Mouse (Mus musculus) liver, embryonic 14.5 days (tissue): ENCODE measurements around the gene Sgk2.

Experiments
- CTCF ChIP-seq: IDR thresholded peaks from 2 replicates; pipeline ENCODE4 v1.5.1; 2016; ENCODE audit warnings: antibody characterized with exemption, low read depth, control low read depth
- EP300 ChIP-seq: IDR thresholded peaks from 2 replicates; pipeline ENCODE4 v1.6.1; 2016; ENCODE audit warnings: antibody characterized with exemption, low read depth

DNA sequence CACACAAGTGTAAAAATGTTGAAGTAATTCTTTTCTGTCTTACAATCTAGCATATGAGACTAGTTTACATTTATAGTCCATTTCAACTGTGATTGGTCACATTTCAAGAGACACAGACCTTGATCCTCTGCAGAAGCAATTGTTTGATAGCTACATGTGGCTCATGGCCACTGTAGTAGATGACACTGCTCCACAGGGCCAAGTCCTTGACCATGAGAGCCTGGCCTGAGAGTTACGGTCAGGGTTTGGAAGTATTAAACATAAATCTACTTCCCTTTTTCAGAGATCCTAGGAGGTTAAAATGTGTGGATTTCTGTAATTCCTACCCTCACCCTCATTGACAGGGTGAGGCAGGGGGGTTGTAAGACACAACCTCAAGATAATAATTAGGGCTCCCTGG lies 13.9 kb downstream of the Sgk2 start:
- no peak for TF ChIP-seq EP300
- TF ChIP-seq CTCF, result no peak
